Mouse (Mus musculus): ENCODE results near the gene Vax2. TPM values are rescaled to one million over a fixed set of nuclear protein-coding genes. Genes with fewer than 3 reads are reported as not detected.

Vax2 gene
- polyA plus RNA-seq, 1 experiment: 0.84 TPM

DNA sequence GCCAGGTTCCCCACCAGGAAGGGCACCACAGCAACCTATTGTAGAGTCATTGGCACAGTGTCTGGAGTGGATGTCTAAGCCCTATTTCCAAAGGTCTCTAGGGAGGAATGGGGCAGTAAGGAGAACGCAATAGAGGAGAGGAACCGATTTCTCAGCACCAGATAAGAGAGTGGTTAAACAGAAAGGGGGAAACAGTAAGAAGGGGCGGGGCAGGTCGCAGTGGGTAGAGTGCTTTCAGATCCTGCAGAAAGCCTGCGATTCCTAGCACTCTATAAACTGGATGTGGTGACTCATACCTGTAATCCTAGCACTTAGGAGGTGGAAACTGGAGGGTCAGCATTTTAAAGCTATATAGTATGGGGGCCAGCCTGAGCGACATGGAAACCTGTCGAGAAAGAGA, 14.4 kb upstream of the Vax2 start:
- Histone ChIP-seq H3K27ac (ENCODE audit: insufficient read depth, low read length) (no peak overlapping the region), H3K4me1 (ENCODE audit: control insufficient read depth, insufficient read depth, low read length) (no peaks in the 10 kb centered on the region), H3K4me3 (ENCODE audit: insufficient read depth, low read length) (no peak overlapping the region)
- no peak for TF ChIP-seq CTCF (IDR thresholded peaks at IDR 0.05; ENCODE audit: borderline replicate concordance, insufficient read depth, low read length)
- TF ChIP-seq POLR2A (IDR thresholded peaks at IDR 0.05; ENCODE audit: low read depth, low read length): no peak

DNA sequence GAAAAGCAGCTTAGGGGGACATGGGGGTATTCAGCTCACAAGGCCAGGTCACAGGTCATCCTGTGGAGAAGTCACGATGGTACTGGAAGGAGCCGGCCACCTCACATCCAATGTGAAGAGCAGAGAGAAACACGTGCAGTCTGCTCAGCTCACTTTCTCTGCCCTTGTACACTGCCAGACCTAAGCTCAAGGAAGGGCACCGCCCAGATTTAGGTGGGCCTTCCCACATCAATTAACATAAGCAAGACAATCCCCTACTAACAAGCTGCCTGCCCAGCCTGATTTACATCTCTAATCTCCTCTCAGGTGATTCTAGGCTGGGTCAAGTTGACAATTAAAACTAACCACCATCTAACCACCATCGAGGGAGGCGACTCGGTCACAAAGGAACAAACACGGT, 13.1 kb upstream of the Vax2 start:
- Histone ChIP-seq H3K4me1 (ENCODE audit: control insufficient read depth, insufficient read depth, low read length) (no peaks in the 10 kb centered on the region), H3K27ac (ENCODE audit: insufficient read depth, low read length) (no peak overlapping the region), H3K4me3 (ENCODE audit: insufficient read depth, low read length) (no peak overlapping the region)
- TF ChIP-seq CTCF (IDR thresholded peaks at IDR 0.05; ENCODE audit: borderline replicate concordance, insufficient read depth, low read length): no peak
- TF ChIP-seq POLR2A (IDR thresholded peaks at IDR 0.05; ENCODE audit: low read depth, low read length): no peak

DNA sequence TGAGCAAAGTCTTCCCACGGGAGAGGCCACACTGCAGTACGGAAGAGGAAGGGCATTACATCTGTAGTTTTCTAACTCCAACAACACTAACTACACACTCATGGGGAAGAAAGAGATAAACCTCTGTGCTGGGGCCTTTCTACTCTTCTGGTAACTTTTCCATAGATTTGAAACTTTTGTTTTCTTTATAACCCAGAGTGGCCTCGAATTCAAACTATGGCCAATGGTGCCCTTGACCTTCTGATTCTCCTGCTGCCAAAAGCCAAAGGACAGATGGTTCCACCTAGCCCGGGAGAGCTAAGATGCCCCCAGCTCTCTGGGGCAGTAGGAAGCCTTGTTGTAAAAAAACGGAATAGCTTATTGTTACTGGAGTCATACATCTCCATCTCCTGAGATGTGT, 11.1 kb upstream of the Vax2 start:
- H3K4me3 ChIP-seq (ENCODE audit: insufficient read depth, low read length): no peak overlapping the region
- H3K27ac ChIP-seq (ENCODE audit: insufficient read depth, low read length): no peak overlapping the region
- no peaks in the 10 kb centered on the region for H3K4me1 ChIP-seq (ENCODE audit: control insufficient read depth, insufficient read depth, low read length)
- TF ChIP-seq CTCF (IDR thresholded peaks at IDR 0.05; ENCODE audit: borderline replicate concordance, insufficient read depth, low read length) (no peak), POLR2A (IDR thresholded peaks at IDR 0.05; ENCODE audit: low read depth, low read length) (no peak)

GRCm38 (mm10) chr6:83701001-83701400, 10.1 kb upstream of the Vax2 start:
- Histone ChIP-seq H3K4me3 (ENCODE audit: insufficient read depth, low read length) (no peak overlapping the region), H3K4me1 (ENCODE audit: control insufficient read depth, insufficient read depth, low read length) (no peaks in the 10 kb centered on the region), H3K27ac (ENCODE audit: insufficient read depth, low read length) (no peak overlapping the region)
- TF ChIP-seq POLR2A (IDR thresholded peaks at IDR 0.05; ENCODE audit: low read depth, low read length): no peak
- TF ChIP-seq CTCF (IDR thresholded peaks at IDR 0.05; ENCODE audit: borderline replicate concordance, insufficient read depth, low read length): no peak

GRCm38 (mm10) chr6:83702146-83702999, 8.7 kb upstream of the Vax2 start:
- no peak overlapping the region for H3K4me3 ChIP-seq (ENCODE audit: insufficient read depth, low read length)
- TF ChIP-seq CTCF (IDR thresholded peaks at IDR 0.05; ENCODE audit: borderline replicate concordance, insufficient read depth, low read length) (no peak), POLR2A (IDR thresholded peaks at IDR 0.05; ENCODE audit: low read depth, low read length) (no peak)
- H3K4me1 ChIP-seq (ENCODE audit: control insufficient read depth, insufficient read depth, low read length): no peaks in the 10 kb centered on the region
- no peak overlapping the region for H3K27ac ChIP-seq (ENCODE audit: insufficient read depth, low read length)

GRCm38 (mm10) chr6:83703000-83703721, 7.9 kb upstream of the Vax2 start:
- H3K4me1 ChIP-seq (ENCODE audit: control insufficient read depth, insufficient read depth, low read length): no peaks in the 10 kb centered on the region
- no peak overlapping the region for H3K4me3 ChIP-seq (ENCODE audit: insufficient read depth, low read length)
- H3K27ac ChIP-seq (ENCODE audit: insufficient read depth, low read length): no peak overlapping the region
- TF ChIP-seq CTCF (IDR thresholded peaks at IDR 0.05; ENCODE audit: borderline replicate concordance, insufficient read depth, low read length) (no peak), POLR2A (IDR thresholded peaks at IDR 0.05; ENCODE audit: low read depth, low read length) (no peak)

DNA sequence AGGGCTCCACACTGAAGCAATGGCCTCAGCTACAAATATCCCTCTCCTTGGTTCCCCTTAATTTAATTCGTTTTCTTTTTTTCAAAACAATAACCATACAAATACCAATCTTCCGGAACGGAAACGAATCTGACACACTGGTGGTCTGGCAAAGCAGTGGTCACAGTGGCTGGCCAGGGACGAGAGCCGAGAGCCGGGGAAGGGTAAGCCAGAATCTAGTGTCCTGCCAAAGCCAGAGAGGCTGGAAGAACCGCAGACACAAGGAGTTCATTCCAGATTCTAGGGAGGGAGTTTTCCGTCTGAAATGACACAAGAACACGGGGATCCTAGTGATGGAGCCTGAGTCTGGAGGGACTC, 7.4 kb upstream of the Vax2 start:
- Histone ChIP-seq H3K4me1 (ENCODE audit: control insufficient read depth, insufficient read depth, low read length) (no peaks in the 10 kb centered on the region), H3K27ac (ENCODE audit: insufficient read depth, low read length) (no peak overlapping the region), H3K4me3 (ENCODE audit: insufficient read depth, low read length) (no peak overlapping the region)
- TF ChIP-seq CTCF (IDR thresholded peaks at IDR 0.05; ENCODE audit: borderline replicate concordance, insufficient read depth, low read length): no peak
- TF ChIP-seq POLR2A (IDR thresholded peaks at IDR 0.05; ENCODE audit: low read depth, low read length): no peak

DNA sequence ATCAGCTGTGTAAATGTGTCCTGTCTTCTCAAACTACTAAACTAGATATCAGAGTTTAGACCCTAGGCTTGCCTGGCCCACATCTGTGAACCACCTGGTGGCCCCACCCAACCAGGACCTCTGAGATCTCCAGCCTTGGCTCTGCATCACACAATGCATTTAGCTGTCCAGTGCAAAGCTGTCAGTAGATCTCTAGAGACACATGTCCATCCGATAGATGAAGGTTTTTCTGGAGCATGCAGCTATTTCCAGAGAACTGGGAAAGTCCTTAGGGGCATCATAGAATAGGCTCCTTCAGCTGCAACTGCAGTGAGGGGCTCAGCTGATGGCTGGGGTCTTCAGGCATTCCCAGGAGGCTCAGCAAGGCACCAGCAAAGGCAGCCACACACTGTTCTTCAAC, 6.8 kb upstream of the Vax2 start:
- Histone ChIP-seq H3K27ac (ENCODE audit: insufficient read depth, low read length) (no peak overlapping the region), H3K4me1 (ENCODE audit: control insufficient read depth, insufficient read depth, low read length) (no peaks in the 10 kb centered on the region), H3K4me3 (ENCODE audit: insufficient read depth, low read length) (no peak overlapping the region)
- no peak for TF ChIP-seq POLR2A (IDR thresholded peaks at IDR 0.05; ENCODE audit: low read depth, low read length)
- no peak for TF ChIP-seq CTCF (IDR thresholded peaks at IDR 0.05; ENCODE audit: borderline replicate concordance, insufficient read depth, low read length)

DNA sequence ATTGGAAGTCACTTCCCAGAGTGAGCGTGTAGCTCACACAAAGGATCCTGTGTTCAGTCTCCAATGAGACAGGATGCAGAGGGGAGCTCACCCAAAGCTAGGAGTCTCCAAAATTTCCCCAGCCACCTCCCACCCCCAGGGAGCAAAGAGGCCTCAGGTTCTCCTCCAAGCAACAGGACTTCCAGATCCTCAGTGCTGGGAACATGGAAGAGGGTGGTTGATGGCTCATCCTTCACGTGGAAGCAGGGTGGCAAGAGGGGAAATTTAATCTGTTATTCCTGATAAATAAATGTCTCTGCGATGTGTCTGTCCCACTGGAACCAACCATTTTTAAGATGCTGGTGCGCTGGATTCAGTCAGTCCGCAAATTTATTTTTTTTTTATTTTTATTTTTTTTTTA, 6.4 kb upstream of the Vax2 start:
- H3K4me3 ChIP-seq (ENCODE audit: insufficient read depth, low read length): no peak overlapping the region
- no peak for TF ChIP-seq CTCF (IDR thresholded peaks at IDR 0.05; ENCODE audit: borderline replicate concordance, insufficient read depth, low read length)
- no peak for TF ChIP-seq POLR2A (IDR thresholded peaks at IDR 0.05; ENCODE audit: low read depth, low read length)
- H3K27ac ChIP-seq (ENCODE audit: insufficient read depth, low read length): no peak overlapping the region
- no peaks in the 10 kb centered on the region for H3K4me1 ChIP-seq (ENCODE audit: control insufficient read depth, insufficient read depth, low read length)

Measured in embryonic fibroblast, embryonic 13.5 days (primary cell).